Mouse (Mus musculus) heart, adult 2 months (tissue): Measurements from ENCODE around the gene Sgta. TPM values are rescaled to one million over a fixed set of nuclear protein-coding genes. Genes with fewer than 3 reads are reported as not detected.
"Not testable (repeated sequence)": the region's sequence is repeated elsewhere in the genome, so short reads cannot be mapped to it uniquely, and the experiment has no call there.

Experiments used
- DNase-seq, 2 experiments: peaks; one replicate each; pipeline ENCODE4 v3.0.0; 2021
- H3K27ac ChIP-seq: fragments of 200-600 bp; 2 replicates; pipeline ENCODE4 v1.8.1; 2022
- H3K27me3 ChIP-seq: fragments of 200-500 bp; 2 replicates; pipeline ENCODE4 v1.6.1; 2012; ENCODE audit warnings: mild to moderate bottlenecking, low read length, inconsistent platforms, mixed read lengths; ENCODE audit not compliant: control insufficient read depth, insufficient read depth
- H3K36me3 ChIP-seq: fragments of 200-500 bp; 2 replicates; pipeline ENCODE4 v1.6.1; 2012; ENCODE audit warnings: low read length, inconsistent platforms; ENCODE audit not compliant: control insufficient read depth, insufficient read depth
- H3K4me1 ChIP-seq: fragments of 200-500 bp; 2 replicates; pipeline ENCODE4 v1.6.1; 2011; ENCODE audit warnings: low read length; ENCODE audit not compliant: control insufficient read depth, insufficient read depth
- H3K4me3 ChIP-seq: fragments of 200-600 bp; 2 replicates; pipeline ENCODE4 v1.8.1; 2022
- H3K79me2 ChIP-seq: fragments of 200-500 bp; replicated peaks from 2 replicates; pipeline ENCODE4 v1.6.1; 2012; ENCODE audit warnings: mild to moderate bottlenecking, inconsistent platforms, low read length, moderate library complexity, mixed read lengths; ENCODE audit not compliant: control insufficient read depth, insufficient read depth
- H3K9ac ChIP-seq: fragments of 200-500 bp; 2 replicates; pipeline ENCODE4 v1.6.1; 2012; ENCODE audit warnings: low read depth, mild to moderate bottlenecking, control low read depth, inconsistent platforms, low read length, mixed read lengths
- CTCF ChIP-seq: fragments of 200-600 bp; IDR thresholded peaks from 2 replicates; pipeline ENCODE4 v1.8.1; 2022; ENCODE audit warnings: antibody characterized with exemption, mild to moderate bottlenecking, moderate library complexity
- EP300 ChIP-seq: fragments of 200-500 bp; IDR thresholded peaks from 2 replicates; pipeline ENCODE4 v1.6.1; 2011; ENCODE audit warnings: low read depth, low read length, control low read depth; ENCODE audit not compliant: insufficient read depth
- POLR2A ChIP-seq: fragments of 200-500 bp; IDR thresholded peaks from 2 replicates; pipeline ENCODE4 v1.6.1; 2011; ENCODE audit warnings: mild to moderate bottlenecking, low read depth, low read length, control low read depth; ENCODE audit not compliant: insufficient read depth
- WGBS: fragments of 180-500 bp; shearing (Covaris S2); methylation state at CpG from one replicate; pipeline ENCODE4 v1.1.7; 2018; 5-methylcytosine and 5-hydroxymethylcytosine counted together
- intact Hi-C: fragments of 180-260 bp; cut with DNase I; formaldehyde crosslinking; loops from one replicate; pipeline ENCODE4 v1.15.1; 2025
- polyA plus RNA-seq: library from polyadenylated mRNA; depleted of rRNA; stranded (reverse); fragments of >200 nt; gene quantifications from 2 replicates; pipeline ENCODE4 v1.2.3, GENCODE M21; 2012
- total RNA-seq, 2 experiments: library from RNA; stranded (reverse); gene quantifications; 2 replicates each; pipeline ENCODE4 v1.2.3; 2021

Gene Sgta
- total and polyA plus RNA-seq, 3 experiments = 84.5 to 158 (median 90.1) TPM

DNA sequence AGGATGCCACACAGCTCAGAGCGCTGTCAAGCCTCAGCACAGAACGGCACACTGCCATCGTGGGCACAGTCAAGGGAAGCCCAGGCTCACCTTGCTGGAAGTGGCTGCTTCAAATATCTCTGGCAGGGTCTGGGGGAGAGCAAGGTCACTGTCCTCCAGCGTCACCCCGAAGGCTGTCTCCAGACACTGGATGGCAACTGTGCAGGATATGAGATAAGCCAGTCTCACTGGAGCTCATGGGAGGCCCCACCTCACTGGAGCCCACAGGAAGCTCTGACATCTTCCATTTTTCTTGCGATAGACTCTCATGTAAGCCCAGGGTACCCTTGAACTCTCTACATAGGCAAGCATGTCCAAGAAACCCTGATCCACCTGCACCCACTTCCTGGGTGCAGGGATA is 8.8 kb downstream of the Sgta start:
- peaks cover 3% of the 10 kb centered on the region; the same call in 1 of the 2 replicates for H3K4me1 ChIP-seq
- H3K79me2 ChIP-seq = peaks cover 10% of the 10 kb centered on the region
- H3K4me3 ChIP-seq = no peak overlapping the region
- H3K27ac ChIP-seq = no peak overlapping the region
- TF ChIP-seq CTCF (no peak), EP300 (no peak), POLR2A (no peak)
- intact Hi-C loops = no loop called here
- no peaks in the 10 kb centered on the region for H3K27me3 ChIP-seq
- 82% methylated on average over 6 of the region's 6 CpGs for WGBS
- H3K36me3 ChIP-seq = no peaks in the 10 kb centered on the region
- H3K9ac ChIP-seq = no peak overlapping the region
- DNase-seq = no peak

DNA sequence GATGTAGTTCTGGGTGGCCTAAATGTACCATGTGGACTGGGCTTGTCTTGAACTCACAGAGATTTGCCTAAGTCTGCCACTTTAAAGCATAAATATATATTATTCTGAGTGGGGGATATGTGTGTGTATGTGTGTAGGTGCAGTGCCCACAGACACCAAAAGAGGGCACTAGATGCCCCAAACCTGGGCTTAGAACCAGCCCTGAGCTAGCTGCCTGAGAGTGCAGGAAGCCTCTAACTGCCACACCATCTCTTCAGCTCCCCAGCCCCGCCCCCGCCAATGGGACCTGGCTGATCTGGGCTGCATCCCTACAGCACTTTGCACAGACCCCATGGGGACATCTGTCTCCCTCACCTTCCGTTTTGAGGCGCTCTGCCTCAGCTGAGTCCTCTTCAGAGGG is 9.3 kb downstream of the Sgta start:
- Histone ChIP-seq H3K4me3 (no peak overlapping the region), H3K4me1 (peaks cover 2% of the 10 kb centered on the region; the same call in 1 of the 2 replicates), H3K36me3 (no peaks in the 10 kb centered on the region), H3K9ac (no peak overlapping the region), H3K27ac (no peak overlapping the region), H3K27me3 (no peaks in the 10 kb centered on the region), H3K79me2 (peaks cover 10% of the 10 kb centered on the region)
- no peak for DNase-seq
- WGBS = 93% methylated on average over 4 of the region's 4 CpGs
- TF ChIP-seq CTCF = peak; percentile 47
- TF ChIP-seq EP300 = no peak
- intact Hi-C loops = no loop called here

DNA sequence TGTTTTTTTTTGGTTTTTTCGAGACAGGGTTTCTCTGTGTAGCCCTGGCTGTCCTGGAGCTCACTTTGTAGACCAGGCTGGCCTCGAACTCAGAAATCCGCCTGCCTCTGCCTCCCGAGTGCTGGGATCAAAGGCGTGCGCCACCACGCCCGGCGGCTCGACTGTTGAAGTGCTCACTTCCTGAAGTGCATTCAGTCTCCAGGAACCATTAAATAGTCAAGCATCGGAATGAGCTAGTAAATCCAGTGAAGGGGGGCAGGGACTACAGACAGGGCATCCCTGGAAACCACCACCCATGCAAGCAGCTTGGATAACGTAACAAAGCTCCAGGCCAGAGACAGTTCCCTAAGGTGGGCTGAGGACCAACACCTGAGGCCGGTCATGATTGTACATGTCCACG is 14.7 kb downstream of the Sgta start:
- H3K4me3 ChIP-seq, intact Hi-C loops, DNase-seq, H3K9ac ChIP-seq, H3K27ac ChIP-seq, H3K36me3 ChIP-seq, H3K4me1 ChIP-seq, H3K79me2 ChIP-seq, H3K27me3 ChIP-seq: not testable (repeated sequence)
- WGBS = 86% methylated on average over 14 of the region's 14 CpGs

DNA sequence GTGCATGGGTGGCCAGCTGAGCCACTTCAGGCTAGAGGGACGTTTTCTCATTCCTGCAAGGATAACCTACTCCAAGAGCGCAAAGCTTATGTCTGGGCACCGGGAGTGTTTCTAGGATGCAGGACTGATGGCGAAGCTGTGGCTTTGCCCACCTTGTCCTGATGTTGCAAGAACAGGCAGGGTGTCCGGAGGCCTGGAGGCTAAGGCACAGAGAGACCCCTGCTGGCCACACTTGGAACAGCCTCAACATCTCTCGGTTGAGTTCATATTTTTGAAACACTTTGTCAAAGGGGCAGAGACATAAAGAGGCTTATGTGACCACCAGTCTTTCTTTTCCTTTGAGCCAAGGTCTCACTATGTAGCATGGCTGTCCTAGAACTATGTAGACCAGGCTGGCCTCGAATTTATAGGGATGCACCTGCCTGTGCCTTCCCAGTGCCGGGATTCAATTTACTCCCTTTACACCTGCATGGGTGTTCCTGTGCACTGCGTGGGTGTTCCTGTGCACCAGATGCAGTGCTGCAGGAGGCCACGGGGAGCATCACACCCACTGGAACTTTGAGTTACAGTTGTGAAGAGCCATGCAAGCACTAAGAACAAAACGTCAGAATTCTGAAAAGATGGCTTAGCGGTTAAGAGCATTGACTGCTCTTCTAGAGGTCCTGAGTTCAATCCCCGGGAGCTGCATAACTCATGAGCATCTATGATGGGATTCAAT is 18.4 kb downstream of the Sgta start:
- Histone ChIP-seq H3K27me3 (no peaks in the 10 kb centered on the region), H3K79me2 (peaks cover 3% of the 10 kb centered on the region), H3K9ac (no peak overlapping the region), H3K4me3 (no peak overlapping the region), H3K27ac (no peak overlapping the region), H3K36me3 (no peaks in the 10 kb centered on the region), H3K4me1 (peaks cover 1% of the 10 kb centered on the region; the same call in 1 of the 2 replicates)
- TF ChIP-seq POLR2A (no peak), EP300 (0 out of 2 replicates have a peak, but pooled peaks have one; percentile 59), CTCF (peak; percentile 95)
- DNase-seq = peak; percentile 63 to 77
- WGBS = 28% methylated on average over 13 of the region's 13 CpGs
- intact Hi-C loops = loop anchor here (1.0 to 5.0 kb wide), 2 partner anchors 25 to 44 kb away; no protein-coding TSS in a partner anchor

DNA sequence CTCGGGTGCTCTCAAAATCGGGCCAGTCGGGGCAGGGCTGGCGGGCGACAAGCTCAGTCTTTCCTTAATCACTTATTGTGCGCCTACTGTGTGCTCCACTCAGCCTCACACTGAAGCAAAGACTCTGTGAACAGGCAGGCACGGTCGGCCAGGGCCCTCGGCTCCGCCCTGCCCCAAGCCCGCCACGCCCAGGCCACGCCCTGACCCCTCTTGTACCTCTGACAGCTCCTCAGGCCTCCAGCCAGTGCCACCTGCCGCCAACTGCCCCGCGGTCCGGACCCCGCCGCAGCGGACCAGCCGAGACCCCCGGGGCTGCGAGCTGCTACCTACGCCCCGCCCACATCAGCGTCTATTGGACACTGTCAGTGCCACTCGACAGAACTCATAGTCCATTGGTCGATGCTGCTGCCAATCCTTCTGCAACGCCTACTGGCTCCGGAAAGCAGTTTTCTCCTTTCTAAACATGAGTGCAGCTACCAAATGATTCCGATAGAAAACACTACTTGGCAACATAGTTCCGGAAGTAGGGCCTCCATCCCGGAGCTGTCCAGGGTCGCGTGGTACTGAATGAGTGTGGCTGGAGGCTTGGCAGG is 22.9 kb downstream of the Sgta start, which contains the start of gene Slc39a3:
Slc39a3 (minus strand) TSS at position 439 of the 593 bp plus-strand sequence.
- intact Hi-C loops = no loop called here
- peak within 1 kb of the TSS; percentile 100 for H3K4me3 ChIP-seq
- peak within 1 kb of the TSS; percentile 87 for H3K27ac ChIP-seq
- H3K9ac ChIP-seq = peak within 1 kb of the TSS; percentile 95
- no peaks in the 10 kb centered on the region for H3K27me3 ChIP-seq
- TF ChIP-seq POLR2A (peak; percentile 70), CTCF (peak; percentile 14; the same call in 1 of the 2 replicates), EP300 (peak; percentile 82)
- H3K4me1 ChIP-seq = peaks cover 1% of the 10 kb centered on the region; the same call in 1 of the 2 replicates
- no peaks in the 10 kb centered on the region for H3K36me3 ChIP-seq
- DNase-seq = peak; percentile 98 to 100
- under 1% methylated on average over 35 of the region's 35 CpGs for WGBS
- peaks cover 3% of the 10 kb centered on the region for H3K79me2 ChIP-seq

DNA sequence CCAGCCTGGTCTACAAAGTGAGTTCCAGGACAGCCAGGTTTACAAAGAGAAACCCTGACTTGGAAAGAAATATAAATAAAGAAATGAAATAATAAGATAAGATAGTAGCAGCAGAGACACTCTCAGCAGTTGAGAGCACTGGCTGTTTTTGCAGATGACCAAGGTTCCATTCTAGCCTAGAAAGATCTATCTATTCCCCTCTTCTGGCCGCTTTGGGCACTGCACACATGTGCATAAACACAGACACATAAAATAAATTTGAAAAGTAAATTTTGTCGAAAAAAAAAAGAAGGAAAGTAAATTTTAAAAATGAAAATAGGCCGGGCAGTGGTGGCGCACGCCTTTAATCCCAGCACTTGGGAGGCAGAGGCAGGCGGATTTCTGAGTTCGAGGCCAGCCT is 23.7 kb downstream of the Sgta start:
- no peaks in the 10 kb centered on the region for H3K36me3 ChIP-seq
- H3K9ac ChIP-seq = no peak overlapping the region
- intact Hi-C loops = no loop called here
- peaks cover 1% of the 10 kb centered on the region; the same call in 1 of the 2 replicates for H3K4me1 ChIP-seq
- 77% methylated on average over 7 of the region's 7 CpGs for WGBS
- no peak overlapping the region for H3K27ac ChIP-seq
- TF ChIP-seq EP300 = no peak
- TF ChIP-seq CTCF = peak; percentile 56
- TF ChIP-seq POLR2A = no peak
- DNase-seq = no peak
- H3K27me3 ChIP-seq = no peaks in the 10 kb centered on the region
- peaks cover 3% of the 10 kb centered on the region for H3K79me2 ChIP-seq
- H3K4me3 ChIP-seq = no peak overlapping the region
